Mouse (Mus musculus) olfactory bulb, adult 2 months (tissue): ENCODE results near the gene Sds.

ENCODE experiments used
- CTCF ChIP-seq: fragments of 200-500 bp; IDR thresholded peaks from 2 replicates; pipeline ENCODE4 v1.5.1; 2012; ENCODE audit warnings: low read depth, mild to moderate bottlenecking, low read length, moderate library complexity; ENCODE audit not compliant: insufficient read depth
- POLR2A ChIP-seq: fragments of 200-500 bp; IDR thresholded peaks from 2 replicates; pipeline ENCODE4 v1.6.1; 2012; ENCODE audit warnings: mild to moderate bottlenecking, low read depth, low read length, moderate library complexity; ENCODE audit not compliant: insufficient read depth

DNA sequence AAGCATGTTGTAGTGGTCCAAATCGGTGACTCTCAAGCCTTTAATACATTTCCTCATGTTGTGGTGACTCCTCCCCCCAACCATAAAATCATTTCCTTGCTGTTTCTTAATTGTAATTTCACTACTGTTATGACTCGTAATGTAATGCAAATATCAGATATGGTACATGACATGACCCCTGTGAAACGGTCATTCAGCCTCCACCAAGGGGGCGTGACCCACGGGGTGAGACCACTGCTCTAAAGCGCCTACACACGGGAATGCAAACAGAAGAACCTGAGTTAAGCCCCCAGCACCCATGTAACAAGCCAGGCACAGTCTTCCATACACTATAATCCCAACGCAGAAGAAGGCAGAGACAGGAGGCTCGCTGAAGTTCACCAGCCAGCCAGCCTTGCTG lies 29.5 kb downstream of the Sds start:
- TF ChIP-seq CTCF (no peak), POLR2A (no peak)
